Mouse (Mus musculus) gonadal fat pad, adult 2 months (tissue): ENCODE results near the gene Wdhd1. TPM values are rescaled to one million over a fixed set of nuclear protein-coding genes. Genes with fewer than 3 reads are reported as not detected.
"Not testable (repeated sequence)": the region's sequence is repeated elsewhere in the genome, so short reads cannot be mapped to it uniquely, and the experiment has no call there.

Experiments
- DNase-seq: peaks from one replicate; pipeline ENCODE4 v3.0.0-alpha.2; 2012; ENCODE audit warnings: low read depth
- polyA plus RNA-seq: library from polyadenylated mRNA; depleted of rRNA; stranded (reverse); fragments of >200 nt; gene quantifications from 2 replicates; pipeline ENCODE4 v1.2.3, GENCODE M21; 2012; rRNA removed

Gene Wdhd1
- 1.1 and 1.2 TPM in 2 replicates for polyA plus RNA-seq

- peak; percentile 40 for DNase-seq
Measured at GRCm38 (mm10) chr14:47276637-47277393, at the start of gene Wdhd1, which contains the start of gene Socs4. TSS of gene Wdhd1 (minus strand) at chr14:47276857. TSS of gene Socs4 (plus strand) at chr14:47276931.

- no peak for DNase-seq
Measured at GRCm38 (mm10) chr14:47325965-47326761, 49.5 kb upstream of the Wdhd1 start.

GRCm38 (mm10) chr14:47321581-47321980 lies 44.9 kb upstream of the Wdhd1 start:
- not testable (repeated sequence) for DNase-seq

- no peak for DNase-seq
Measured at GRCm38 (mm10) chr14:47319362-47319761, 42.7 kb upstream of the Wdhd1 start.

GRCm38 (mm10) chr14:47310342-47311181 lies 33.9 kb upstream of the Wdhd1 start:
- no peak for DNase-seq

- DNase-seq, result no peak
Measured at GRCm38 (mm10) chr14:47309061-47309460, 32.4 kb upstream of the Wdhd1 start.

- DNase-seq, result no peak
Measured at GRCm38 (mm10) chr14:47307669-47308068, 31.0 kb upstream of the Wdhd1 start.

- DNase-seq, result no peak
Measured at GRCm38 (mm10) chr14:47305933-47306332, 29.3 kb upstream of the Wdhd1 start.

- no peak for DNase-seq
Measured at GRCm38 (mm10) chr14:47304814-47305405, 28.3 kb upstream of the Wdhd1 start.

- no peak for DNase-seq
Measured at GRCm38 (mm10) chr14:47302885-47303680, 26.4 kb upstream of the Wdhd1 start.

GRCm38 (mm10) chr14:47298819-47299261 lies 22.2 kb upstream of the Wdhd1 start:
- no peak for DNase-seq

- no peak for DNase-seq
Measured at GRCm38 (mm10) chr14:47298408-47298792, 21.7 kb upstream of the Wdhd1 start.

- no peak for DNase-seq
Measured at GRCm38 (mm10) chr14:47297785-47298407, 21.2 kb upstream of the Wdhd1 start, which contains the start of gene Mapk1ip1l. TSS of gene Mapk1ip1l (plus strand) at chr14:47298266.

GRCm38 (mm10) chr14:47296232-47296631 lies 19.6 kb upstream of the Wdhd1 start:
- DNase-seq, result no peak

GRCm38 (mm10) chr14:47294136-47294535 lies 17.5 kb upstream of the Wdhd1 start:
- no peak for DNase-seq

- no peak for DNase-seq
Measured at GRCm38 (mm10) chr14:47291772-47292171, 15.1 kb upstream of the Wdhd1 start.

- DNase-seq, result no peak
Measured at GRCm38 (mm10) chr14:47287021-47287420, 10.4 kb upstream of the Wdhd1 start.

GRCm38 (mm10) chr14:47286215-47286614 lies 9.6 kb upstream of the Wdhd1 start:
- no peak for DNase-seq

GRCm38 (mm10) chr14:47285271-47285670 lies 8.6 kb upstream of the Wdhd1 start:
- no peak for DNase-seq

- DNase-seq, result no peak
Measured at GRCm38 (mm10) chr14:47283568-47283967, 6.9 kb upstream of the Wdhd1 start.
